Mouse (Mus musculus) frontal cortex, postnatal 36 days (tissue): Measurements from ENCODE around the gene Ccdc150.

Experiments used
- DNase-seq, 2 experiments: peaks; one replicate each; pipeline ENCODE4 v3.0.0; 2022; ENCODE audit warnings: low spot score in 2 of 2

Gene Ccdc150

DNA sequence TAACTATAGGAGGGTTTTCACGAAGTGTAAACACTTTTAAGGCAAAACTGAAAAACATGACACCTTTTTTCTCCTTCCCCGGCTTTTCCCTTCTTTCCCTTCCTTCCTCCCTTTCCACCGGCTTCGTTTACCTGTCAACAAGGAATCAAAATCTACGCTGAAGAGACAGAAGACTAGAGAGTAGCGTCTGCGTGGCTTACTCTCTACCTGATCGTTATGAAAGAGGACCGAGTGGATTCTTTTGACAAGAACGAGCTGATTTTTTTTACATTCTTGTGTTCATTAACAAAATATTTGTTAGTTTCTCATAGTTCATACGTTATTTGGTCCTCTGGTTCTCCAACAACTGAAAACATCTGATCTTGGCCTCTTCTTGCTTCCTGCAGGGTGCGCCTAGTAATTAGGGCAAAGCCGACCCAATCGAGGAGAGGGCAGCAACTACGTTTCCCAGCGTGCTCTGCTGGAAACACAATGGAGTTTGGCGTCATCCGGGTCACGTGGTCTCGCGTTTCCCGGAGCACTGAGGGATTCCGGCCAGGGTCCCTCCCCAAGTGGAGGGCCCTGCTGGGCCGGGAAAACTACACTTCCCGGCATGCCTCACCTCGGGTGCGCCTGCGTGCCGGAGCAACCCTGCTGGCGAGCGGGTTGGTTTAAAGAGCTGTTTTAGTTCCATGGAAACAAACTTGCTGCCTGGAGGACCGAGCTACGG lies at the start of gene Ccdc150:
Ccdc150 (plus strand) TSS at position 526 of the 709 bp plus-strand sequence.
- DNase-seq = peak; percentile 97 to 99

- no peak for DNase-seq
These were observed 30.2 kb upstream of the Ccdc150 start for GRCm38 (mm10) chr1:54220273-54220672.

- no peak for DNase-seq
These were observed 7.8 kb upstream of the Ccdc150 start for GRCm38 (mm10) chr1:54242722-54243121.

DNA sequence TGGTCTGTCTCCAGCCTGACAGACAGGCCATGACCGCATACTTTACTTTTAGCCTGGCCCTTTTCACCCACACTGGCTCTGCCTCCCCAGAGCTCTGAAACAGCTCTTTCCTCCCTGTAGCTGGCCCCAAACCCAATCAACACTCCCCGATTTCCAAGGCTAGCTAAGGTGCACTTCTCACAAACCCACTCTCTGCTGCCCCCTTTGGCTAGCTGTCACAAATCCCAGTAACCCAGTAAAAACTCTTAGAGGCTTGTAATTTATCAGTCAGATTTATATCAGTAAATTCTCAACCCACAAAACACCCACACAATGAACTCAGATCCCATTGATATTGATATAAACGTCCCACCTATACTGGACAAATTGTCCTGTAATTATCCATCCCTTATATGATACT lies 25.1 kb downstream of the Ccdc150 start:
- no peak for DNase-seq

DNA sequence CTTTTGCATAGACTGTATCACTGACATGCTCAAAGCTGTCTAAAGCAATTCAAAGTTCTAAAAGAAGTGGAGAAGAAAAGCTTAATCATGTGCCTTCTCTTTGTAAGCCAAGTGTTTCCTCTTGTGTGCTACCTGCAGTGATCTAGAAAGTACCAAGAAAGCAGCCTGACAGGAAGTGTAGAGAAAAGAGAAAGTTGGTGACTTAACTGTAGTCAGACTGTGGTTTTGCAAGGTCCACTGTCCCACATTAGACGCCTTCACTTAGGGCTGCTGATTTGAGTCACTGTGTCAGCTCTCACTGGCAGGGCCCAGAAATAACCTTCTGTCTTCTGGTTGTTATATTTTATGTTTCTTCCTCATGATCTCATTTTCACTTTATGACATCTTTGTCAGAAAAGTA lies 29.1 kb downstream of the Ccdc150 start:
- no peak for DNase-seq

DNA sequence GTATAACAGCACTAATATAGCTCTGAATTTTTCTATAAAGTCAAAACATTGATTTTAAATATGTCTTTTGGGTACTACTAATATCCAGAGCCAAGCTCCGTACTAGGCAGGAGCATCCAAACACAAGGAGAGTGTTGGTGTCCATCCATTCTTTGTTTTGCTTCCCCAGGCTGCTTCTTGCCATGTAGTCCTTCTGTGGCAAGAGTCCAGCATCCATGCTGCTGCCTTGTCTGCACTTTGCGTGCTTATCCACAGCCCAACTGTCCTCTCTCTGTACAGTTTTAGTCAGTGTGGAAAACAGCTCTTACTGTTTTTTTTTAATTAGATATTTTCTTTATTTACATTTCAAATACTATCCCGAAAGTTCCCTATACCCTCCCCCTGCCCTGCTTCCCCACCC lies 30.2 kb downstream of the Ccdc150 start:
- DNase-seq = no peak

- DNase-seq = no peak
These were observed 55.9 kb downstream of the Ccdc150 start for GRCm38 (mm10) chr1:54306404-54306803.

DNA sequence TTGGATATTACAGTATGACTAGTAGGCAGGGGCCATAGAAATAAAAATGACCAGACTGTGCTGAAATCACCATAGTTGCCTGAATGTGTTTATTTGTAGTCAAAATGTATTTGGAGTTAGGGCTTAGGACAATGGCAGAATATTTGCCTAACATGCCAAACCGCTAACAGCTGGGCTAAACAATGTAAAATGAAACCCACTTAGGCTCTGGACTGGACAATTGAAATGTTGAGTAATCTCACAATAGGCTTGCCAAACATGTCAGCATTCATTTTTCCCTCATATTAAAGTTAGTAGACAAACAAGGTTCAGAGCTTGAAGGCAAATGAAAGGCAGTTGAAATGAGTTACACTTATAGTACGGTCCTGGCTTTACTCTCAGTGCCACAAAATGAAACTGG lies 76.2 kb downstream of the Ccdc150 start:
- no peak for DNase-seq

- DNase-seq = no peak
These were observed 77.5 kb downstream of the Ccdc150 start for GRCm38 (mm10) chr1:54327876-54328545.

DNA sequence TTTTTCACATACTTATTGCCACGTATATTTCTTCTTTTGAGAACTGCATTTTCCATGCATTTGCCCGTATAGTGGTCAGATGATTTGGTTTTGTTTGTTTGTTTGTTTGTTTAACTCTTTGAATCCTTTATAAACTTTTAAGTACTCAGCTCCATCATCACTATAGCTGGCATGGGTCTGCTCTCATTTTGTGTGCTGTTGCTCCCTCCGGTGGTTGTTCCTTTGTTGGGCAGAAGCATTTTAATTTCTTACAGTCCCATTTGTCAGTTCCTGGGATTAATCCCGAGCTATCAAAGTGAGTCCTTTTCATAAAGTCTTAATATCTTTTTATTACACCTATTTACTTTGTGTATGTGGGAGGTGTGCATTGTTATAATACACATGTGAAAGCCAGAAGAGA lies 82.5 kb downstream of the Ccdc150 start:
- DNase-seq = peak; percentile 28 to 51

DNA sequence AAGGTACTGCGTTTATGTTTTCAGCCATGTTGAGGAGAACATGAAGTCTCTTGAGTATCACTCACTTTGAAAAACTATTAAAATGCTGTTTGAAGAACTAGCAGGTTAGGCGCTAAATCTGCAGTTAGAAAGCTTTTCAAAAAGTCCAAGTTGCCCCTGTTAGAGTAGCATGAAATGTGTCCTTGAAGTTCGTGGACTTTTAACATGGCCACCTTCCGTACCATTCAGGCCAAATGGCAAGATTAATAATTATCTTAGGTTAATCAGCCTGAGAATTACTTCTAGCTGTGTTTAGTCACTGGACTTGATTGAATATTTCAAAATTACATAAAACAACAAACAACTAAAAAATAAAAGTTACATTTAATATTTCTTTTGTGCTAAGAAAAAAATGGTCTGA lies 104.3 kb downstream of the Ccdc150 start:
- no peak for DNase-seq

DNA sequence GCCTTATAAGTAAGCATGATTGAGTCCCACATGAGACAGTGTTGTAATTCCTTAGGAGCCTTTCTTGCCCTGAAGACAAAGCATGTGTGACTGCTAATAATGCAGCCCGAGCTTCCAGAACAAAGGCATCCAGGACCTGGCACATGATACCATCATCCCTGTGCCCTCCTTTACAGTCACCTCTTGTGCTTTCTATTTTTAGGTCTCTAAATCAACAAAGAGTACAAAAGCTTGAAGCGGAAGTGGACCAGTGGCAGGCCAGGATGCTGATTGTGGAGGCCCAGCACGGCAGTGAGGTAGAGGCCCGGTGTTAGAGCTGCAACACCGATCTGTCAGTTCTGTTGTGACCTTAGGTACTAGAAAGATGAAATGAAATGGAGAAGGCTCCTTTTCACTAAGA lies 105.0 kb downstream of the Ccdc150 start:
- DNase-seq = no peak

DNA sequence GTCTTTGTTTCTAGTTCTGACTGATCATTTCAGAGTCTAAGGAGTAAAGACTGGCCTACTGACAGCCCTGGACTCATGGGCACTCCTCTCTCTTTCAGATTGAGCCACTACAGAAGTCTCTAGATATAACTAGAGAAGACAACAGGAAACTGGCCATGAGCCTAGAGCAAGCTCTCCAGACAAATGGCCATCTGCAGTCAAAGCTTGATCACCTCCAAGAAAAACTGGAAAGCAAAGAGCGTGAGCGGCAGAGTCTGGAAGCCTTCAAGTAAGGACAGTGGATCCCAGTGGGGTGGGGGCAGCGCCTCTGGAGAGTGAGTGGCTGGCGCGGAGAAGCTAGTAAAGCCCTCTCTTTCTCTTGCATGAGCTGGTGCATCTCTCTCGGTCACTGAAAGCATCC lies 106.1 kb downstream of the Ccdc150 start:
- DNase-seq = no peak

DNA sequence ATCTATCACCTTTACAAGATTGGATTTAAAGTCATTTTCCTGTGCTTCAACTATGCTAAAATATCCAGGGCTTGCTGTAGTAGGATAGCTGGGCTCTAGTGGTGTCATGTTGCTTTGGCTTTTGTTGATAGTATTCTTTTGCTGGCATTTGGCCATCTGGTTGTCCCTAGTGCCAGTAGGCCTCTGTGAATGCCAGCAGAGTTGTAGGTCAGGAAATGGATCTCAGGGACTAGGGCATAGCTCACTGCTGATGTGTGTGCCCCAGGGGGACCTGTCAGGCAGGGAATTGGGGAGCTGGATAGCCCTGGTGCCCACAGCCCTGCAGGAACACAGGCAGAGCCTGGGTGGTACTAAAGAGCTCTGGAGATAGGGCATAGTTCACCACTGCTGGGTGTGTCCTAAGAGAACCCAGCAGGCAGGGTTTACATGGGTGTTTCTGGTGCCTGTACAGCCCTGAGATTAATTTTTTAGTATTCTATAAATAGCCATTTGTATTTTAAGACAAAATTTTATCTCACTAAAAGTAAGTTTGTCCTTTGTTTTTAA lies 127.1 kb downstream of the Ccdc150 start:
- DNase-seq = no peak

DNA sequence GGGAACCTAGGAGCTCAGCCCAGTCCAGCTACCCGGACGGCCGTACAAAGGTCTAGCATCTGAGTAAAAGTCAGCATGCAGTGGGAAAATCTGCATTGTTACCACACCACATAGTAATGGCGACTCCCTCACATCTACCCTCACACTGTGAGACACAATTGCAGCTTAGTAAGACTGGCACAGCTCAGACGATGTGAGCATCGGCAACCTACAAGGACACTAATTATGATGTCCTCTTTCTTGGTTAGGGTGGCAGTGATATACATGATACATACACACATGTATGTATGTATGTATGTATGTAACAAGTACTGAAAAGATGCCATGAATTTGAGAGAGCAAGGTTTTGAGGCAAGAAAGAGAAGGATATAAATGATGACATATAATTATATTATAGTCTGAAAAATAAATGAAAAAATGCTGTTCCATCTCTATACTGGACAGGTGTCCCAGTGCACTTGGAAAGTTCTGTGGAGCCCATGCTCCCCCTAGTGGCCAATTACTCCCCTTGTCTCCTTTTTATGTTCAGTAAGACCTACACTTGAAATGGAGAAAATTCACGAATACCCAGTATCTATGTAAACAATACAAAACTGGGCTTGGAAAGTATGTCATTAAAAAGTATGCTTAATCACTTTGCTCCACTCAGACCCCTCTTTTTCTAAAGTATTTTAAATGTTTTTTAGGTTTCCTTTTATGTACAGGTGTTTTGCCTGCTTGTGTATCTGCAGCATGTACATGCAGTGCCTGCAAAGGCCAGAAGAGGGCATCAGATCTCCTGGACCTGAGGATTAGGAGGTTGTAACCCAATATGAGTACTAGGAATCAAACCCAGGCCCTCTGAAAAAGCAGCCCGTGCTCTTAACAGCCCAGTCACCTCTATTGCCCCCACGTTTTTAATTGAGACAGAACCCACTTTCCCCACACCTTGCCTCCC lies 130.8 kb downstream of the Ccdc150 start:
- peak; percentile 28 to 62 for DNase-seq

- DNase-seq = no peak
These were observed 133.7 kb downstream of the Ccdc150 start for GRCm38 (mm10) chr1:54384221-54384620.

DNA sequence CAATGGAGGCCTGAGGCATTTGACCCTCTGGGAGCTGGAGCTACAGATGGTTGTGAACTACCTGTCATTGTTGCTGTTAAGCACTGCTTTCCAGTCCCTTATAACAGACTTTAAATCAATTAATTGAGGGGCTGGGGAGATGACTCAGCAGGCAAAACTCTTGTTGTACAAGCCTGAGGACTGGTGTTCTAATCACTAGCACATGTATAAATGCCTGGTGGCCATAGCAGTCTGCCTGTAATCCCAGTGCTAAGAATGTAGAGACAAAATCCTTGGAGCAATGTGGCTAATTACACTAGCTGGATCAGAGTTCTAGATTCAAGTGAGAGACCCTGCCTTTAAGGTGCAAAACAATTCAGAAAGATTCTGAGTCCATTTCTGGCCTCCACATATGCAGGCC lies 152.3 kb downstream of the Ccdc150 start:
- DNase-seq = no peak
